Mouse (Mus musculus) spleen, postnatal 10 days (tissue): ENCODE measurements around the gene Morn3.
"Not testable (repeated sequence)": the region's sequence is repeated elsewhere in the genome, so short reads cannot be mapped to it uniquely, and the experiment has no call there.

Experiments used
- DNase-seq, 2 experiments: peaks; one replicate each; pipeline ENCODE4 v3.0.0; 2021 to 2022; ENCODE audit warnings: low spot score in 2 of 2

The Morn3 gene

DNA sequence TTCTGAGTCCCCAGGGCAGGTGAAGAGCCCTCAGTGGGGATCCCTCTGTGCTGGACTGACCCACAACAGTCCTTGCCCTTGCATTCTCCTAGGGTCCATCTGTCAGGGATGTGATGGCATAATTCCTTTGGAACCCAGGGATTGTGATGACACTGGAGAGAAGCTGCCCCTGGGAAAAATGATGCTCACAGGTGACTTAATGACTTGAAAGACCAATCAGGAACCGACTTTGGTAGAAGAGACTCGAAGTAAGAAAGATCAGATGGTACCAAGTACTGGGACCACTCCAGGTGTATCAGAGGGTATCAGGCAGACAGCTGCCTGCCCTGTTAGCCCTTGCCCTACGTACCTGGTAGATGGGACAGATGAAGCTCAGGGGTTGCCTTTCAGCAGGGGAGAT lies at the start of gene Morn3:
TSS of gene Morn3 (minus strand) at position 101 of the 400 bp plus-strand sequence.
- no peak for DNase-seq

DNA sequence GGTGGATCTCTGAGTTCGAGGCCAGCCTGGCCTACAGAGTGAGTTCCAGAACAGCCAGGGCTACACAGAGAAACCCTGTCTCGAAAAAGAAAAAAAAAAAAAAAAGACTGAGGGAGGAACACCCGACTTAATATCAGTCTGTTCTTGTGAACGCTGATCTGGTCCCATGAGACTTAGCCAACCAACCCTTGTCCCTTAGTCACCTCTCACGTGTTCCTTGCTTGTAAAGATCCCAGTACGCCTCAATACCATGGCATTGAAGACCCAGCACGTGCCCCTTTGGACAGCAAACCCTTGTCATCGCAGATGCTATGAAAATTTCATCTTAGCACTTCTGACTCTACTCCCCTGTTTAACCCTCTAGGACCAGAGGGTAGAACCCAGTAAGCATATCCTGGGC lies 49.5 kb upstream of the Morn3 start:
- DNase-seq = no peak

DNA sequence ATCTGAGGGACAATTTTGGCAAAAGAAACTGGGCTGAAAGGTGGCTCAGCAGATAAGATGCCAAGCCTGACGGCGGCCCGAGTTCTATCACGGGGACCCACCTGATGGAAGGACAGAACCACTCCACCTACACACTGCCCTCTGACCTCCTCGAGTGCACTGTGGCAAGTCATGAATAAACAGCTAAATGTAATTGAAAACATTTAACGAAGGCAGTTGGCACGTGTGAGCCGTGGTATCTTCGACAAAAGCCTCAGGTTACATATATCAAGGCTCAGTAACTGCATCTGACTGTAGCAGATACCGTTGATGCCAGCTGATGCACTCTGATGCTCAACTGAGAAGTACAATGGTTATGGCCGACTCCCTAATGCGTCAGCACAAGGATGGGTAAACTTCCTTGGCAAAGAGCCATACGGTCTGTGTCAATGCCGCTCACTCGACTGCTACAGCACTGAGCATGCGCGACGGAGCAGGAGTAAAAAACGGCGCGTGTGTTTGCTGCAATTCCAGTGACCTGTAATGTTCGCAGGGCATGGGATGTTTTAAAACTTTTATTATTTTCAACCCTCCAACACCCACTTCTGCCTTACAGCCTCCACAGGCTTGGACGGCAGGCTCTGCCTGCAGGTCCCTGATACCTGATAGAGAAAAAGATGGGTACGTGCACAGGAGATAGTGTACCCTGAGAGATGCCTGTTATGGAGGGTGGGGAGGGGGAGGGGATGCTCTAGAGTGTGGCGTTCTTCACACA lies 47.6 kb upstream of the Morn3 start:
- DNase-seq = peak; percentile 71 to 80

DNA sequence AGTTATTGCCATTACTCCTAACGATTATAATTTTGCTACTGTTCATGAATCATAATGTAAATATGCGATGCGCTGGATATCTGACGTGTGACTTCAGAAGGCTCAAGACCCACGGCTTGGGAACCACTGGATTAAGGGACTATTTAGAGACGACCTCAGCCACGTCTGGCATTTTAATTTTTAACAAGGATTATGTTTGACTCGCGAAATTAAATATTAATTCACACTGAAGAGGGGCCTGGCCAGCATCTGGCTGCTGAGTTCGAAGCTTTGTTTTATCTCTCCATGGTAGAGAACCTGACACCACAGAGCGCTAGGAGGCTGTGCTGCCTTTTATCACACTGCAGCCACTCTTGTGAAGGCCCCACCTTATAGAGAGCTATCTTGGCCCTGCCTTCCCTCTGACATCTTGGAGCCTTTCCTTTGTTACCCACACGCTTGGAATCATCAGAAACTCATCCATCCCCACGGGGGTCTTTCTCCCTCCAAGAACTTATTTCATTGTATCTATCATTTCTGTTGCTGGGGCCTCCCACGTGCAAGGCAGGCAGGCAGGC lies 46.3 kb upstream of the Morn3 start:
- peak; percentile 48 to 66 for DNase-seq

DNA sequence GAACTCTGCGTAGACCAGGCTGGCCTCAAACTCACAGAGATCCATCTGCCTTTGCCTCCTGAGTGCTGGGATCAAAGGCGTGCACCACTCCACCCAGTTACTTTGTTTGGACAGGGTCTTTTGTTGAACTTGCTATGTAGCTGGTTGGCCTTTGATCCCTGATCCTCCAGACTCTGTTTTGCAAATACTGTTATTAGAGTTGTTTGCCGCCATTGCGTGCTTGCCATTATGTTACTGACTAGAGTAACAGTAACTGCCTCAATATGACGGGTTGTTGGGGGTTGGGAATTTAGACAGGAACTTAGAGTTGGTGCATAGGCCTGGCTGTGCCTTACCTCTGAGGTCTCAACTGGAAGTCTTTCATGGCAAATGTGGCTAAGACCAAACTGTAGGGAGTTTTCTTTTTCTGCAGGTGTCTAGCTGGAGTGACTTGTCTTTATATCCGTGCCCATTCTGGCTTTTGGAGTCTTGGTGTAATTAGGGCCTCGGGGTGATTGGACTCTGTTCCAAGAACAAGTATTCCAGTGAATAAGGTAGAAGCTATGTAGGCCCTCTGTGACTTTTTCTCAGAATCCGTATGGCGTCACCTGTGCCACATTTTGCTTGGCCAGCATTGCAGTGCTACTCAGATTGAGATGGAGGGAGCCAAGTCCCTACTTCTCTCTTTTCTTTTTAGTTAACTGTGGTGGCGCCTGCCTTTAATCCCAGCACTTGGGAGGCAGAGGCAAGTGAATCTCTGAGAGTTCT lies 43.9 kb upstream of the Morn3 start:
- DNase-seq = no peak

DNA sequence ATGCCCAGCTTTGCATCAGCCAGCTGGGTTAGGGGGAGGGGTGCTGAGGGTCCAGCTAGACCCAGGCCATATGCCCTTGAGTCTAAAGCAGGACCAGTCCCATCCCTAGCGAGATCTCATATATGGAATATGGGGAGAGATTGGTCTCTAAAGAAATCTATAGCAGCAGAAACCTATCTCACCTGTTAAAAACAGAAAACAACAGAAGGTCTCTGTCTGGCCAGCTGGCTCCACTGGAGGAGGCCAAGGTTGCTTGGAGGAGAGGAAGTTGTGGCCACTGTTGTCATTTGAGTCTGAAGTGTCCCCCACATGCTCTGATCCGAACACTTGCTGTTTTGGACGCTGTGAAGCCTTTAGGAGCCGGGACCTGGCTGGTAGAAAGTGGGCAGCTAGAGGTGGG lies 42.0 kb upstream of the Morn3 start:
- no peak for DNase-seq

DNA sequence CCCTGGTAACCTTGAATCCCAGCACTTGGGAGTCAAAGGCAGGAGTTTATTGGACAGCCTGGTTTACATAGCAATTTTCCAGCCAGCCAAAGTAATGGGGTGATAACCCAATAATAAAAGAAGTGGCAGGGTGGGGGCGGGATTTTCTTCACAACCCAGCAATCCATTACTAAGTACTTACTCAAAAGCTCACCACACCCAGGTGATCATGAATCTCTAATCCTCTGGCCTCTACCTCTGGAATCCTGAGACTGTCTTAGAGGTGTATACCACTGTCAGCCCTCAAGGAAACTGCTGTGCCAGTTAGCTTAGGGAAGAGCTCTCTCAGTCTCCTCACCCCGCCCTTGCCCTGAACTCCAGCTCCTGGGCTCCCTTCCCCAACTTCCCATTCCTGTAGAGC lies 39.7 kb upstream of the Morn3 start:
- no peak for DNase-seq

DNA sequence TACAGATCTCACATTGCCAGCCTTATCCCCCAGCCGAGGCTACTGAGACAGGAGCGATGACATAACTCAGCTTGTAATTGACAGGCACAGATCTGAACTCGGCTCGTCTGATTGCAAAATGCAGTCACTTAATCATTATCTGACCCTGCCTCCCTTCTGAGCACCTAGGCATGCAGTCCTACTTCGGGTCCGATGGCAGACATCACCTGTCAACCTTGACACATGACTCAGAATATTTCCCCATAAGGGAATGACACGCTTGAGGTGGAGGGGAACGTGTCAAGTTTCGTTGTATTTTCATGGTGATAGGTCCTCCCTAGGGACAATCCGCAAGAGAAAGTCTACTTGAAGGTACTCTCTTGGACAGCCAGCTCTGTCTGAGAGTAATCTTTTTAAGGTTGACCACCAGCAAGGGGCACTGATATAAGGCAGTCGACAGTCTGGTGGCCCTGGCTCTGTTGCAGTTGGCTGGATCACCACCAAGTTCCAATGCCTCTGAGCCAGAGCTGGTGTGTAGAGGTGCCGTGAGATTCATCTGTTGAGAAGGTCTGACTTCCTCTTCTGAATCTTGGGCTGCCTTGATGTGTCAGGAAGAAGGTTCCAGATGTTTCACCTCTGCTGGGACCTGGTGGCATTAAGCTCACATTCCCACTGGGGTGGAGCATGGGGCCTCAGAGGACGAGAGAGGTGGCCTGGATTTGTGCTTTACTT lies 36.7 kb upstream of the Morn3 start:
- DNase-seq = no peak

DNA sequence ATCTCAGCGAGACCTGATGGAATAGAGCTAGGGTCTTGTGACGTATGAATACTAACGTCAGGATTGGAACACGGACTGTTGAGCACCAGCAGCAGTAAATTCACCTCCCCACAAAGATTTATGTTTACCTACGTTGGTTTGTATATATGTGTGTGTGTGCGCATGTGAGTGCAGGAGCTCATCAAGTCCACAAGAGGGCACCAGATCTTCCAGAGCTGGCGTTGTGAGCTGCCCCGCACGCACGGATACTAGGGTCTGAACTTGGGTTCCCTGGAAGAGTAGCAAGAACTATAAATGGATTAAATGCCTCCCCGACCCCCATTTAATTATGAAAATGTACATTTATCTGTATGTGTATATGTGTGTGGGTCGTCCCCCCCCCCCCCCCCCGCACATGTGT lies 33.7 kb upstream of the Morn3 start:
- DNase-seq = no peak

DNA sequence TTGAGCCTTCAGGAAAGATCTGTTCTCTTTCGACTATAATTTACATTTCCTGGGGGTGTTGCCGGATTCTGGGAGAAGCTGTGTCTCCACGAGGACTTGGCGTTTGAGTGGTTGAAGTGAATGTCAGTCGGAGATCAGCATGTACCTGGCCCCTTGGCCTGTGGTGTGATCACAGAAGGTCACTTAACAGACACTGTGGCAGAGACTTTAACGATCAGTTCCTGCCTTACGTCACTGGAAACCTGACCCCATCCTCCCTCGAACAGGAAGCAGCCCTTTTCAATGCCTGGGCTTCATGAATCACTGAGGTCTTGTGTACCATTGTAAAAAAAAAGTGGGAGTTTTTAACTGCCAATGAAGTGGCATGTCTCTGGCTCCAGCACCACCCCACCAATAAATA lies 33.2 kb upstream of the Morn3 start:
- DNase-seq = no peak

DNA sequence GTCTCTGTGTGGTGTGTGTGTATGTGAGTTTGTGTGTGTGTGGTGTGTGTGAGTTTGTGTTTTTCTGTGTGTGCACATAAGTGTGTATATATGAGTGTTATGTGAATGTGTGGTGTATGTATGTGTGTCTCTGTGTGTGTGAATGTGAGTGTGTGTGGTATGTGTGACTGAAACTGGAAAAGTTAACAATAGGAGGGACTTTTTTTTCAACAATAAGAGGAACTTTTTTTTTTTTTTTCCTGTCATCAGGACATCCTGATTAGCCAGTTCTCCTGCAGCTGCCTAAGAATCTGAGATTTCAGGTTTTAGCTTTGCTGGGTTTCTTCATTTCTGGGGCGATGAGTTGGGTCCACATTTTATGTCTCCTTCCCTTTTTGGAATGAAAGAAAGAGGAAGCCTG lies 32.8 kb upstream of the Morn3 start:
- no peak for DNase-seq

DNA sequence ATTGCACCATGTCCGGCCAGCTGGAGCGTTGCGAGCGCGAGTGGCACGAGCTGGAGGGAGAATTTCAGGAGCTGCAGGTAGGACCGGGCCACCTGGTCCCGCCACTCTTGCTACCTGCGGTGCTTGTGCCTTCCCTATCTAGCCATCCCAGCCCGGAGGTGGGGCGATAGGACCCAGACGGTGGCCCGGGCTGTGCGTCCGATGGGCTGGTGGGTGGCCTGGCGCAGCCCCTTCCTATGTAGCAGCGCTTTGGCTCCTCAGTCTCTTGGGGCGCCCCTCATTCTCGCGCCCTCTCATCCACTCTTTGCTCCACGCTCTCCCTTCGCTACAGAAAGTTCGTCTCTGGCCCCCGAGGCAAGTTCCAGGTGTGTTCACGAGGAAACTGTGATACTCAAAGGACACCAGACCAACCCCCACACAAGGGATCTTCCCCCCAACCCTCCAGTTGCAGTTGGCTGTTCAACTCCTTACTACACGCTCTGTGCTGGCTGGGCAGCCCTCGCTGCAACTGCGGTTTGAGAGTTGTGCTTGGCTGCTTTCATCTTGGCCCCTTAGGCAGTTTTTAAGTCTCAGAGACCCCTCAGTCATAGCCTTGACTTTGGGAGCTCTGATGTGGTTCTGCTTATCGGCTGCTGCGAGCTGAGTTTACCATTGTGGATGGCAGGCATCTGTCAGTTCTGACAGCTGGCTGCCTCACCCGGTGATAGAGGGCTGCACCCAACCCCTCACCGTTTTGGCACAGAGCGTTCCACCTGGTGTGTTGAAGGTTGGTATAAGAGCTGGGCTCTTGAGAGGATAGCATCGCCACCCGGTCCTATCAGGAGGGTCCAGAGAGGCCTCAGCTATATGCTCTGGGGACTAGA lies 29.8 kb upstream of the Morn3 start:
- peak; percentile 54 to 67 for DNase-seq

DNA sequence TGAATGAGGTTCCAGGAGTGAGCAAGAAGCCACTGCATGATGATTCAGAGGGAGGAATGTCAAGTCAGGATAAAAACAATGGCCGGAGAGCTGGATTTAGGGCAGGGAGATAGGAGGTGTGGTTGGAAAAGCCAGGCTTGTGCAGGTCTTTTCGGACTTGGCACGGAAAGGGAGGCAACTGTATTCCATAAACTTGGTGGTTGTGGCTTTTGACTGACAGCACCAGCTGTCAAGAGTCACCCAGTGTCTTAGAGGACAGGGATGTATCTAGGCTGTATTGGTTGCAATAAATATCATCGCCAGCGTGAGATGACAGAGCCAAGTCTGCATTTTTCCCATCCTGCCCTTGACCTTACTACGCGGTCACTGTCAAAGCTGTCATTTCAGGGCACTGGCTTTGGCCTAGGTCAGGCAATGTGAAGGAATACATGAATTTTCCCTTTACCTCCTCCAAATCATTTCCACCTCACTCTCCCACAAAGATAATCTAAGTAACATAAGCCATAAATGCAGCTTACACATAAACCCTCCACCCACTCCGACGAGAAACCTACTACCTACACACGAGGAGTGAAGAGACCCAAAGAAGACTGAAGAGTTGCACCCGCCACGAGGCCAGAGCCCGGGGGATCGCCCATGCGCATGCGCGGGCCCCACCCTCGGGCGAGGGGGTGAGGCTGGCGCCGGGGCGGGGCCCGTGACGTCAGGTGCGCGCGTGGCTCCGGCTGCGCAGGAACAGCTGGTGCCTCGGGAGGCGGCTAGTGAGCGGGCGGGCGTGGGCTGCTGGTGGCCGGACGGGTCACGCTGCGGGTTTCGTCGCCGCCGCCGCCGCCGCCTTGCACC lies 29.0 kb upstream of the Morn3 start:
- peak; percentile 94 to 97 for DNase-seq

DNA sequence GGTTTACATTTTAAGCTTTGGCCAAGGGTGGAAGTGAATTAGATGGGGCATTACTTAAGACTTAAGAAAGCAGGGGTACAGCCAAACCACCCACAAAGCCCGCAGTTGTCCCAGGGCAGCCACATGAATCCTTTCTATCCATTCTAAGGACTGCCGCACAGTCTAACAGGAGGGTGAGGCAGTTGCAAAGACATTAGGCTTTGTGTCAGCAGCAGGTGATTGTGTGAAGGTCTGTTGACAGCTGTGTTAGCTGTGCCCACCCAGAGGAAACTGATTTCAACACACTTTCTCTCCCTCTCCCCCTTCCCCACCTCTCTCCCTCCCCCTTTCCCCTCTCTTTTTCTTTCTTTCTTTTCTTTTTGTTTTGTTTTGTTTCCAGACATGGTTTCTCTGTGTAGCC lies 21.9 kb upstream of the Morn3 start:
- no peak for DNase-seq

DNA sequence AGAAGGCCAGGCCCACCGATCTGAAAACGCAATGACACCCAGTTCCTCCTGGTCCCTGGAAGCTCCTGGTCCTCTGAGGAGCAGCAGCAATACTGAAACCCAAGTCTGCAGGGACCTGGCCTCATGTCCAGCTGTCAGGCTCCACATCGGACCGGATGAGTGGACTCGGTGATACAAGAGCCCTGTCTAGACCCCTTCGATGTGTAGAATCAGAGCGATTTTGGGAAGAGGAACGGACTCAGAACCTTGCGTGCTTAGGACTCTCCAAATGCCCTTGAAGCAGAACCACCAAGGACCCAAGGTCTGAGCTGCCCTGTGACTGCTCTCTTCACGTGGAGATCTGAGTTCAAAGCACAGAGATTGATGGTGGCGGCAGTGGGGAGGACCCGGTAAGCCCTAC lies 21.3 kb upstream of the Morn3 start, which contains the start of gene Tmem120b:
TSS of gene Tmem120b (plus strand) at position 301 of the 400 bp plus-strand sequence.
- DNase-seq = no peak

DNA sequence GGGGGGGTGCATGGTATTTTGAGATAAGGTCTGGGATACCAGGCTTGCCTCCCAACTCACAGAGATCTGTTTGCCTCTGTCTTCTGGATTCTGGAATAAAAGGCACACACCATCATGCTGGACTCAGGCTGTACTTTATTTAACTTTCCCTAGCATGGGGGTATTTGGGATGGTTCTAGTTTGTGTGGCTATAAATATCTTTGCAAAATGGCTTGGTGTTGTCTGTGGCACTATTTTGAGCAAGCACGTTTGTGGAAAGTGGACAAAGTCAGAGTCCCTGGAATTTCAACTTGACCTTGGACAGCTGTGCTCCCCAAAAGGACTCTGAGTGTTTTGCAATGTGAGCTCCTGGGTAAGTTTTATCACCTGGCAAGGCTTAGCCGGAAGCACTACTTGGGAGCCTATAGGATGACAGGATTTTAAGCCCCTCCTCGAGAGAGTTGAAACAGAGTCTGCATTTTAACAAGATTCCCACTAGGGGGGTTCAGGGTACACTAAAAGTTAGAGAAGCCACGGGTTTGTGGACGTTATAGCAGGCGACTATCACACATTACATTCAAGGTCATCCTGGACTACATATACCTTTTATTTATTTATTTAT lies 20.7 kb upstream of the Morn3 start:
- DNase-seq = no peak

DNA sequence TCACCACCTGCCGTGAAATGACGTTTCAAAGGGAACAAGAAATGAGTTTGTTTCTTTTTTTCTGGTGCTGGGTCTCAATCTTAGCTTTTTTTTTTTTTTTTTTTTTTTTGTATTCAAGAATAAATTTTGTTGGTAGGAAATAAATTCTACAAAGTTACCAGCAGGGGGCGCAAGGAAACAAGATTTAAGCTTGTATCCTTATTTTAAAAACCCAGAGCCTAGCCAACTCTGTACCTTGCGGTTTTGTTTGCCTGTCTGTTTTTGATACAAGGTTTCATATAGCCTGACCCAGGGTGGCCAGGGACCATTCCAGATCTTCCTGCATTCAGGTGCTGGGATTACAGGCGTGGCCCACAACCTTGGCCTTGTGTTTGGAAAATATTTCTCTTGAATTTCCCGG lies 17.4 kb upstream of the Morn3 start:
- peak; percentile 55 to 83 for DNase-seq

DNA sequence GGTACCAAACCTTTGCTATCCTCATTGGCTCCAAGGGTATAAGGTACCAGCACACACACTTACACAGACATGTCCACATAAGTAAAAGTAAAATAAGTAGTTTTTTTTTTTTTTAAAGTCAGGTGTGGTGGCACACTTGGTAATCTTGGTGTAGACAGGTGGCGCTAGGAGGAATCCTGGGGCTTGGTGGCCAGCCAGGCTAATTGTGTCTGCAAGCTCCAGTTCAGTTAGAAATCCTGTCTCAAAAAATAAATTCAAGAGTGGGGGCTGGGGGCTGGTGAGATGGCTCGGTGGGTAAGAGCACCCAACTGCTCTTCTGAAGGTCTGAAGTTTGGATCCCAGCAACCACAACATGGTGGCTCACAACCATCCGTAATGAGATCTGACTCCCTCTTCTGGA lies 16.3 kb upstream of the Morn3 start:
- DNase-seq = no peak

DNA sequence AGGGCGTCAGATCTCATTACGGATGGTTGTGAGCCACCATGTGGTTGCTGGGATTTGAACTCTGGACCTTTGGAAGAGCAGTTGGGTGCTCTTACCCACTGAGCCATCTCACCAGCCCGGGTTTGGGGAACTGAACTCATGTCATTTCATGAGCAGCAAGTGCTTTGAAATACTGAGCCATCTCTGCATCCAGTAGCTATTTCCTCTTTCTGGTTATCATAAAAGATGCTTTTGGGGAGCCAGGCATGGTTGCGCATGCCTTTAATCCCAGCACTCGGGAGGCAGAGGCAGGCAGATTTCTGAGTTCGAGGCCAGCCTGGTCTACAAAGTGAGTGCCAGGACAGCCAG lies 14.6 kb upstream of the Morn3 start:
- not testable (repeated sequence) for DNase-seq
